Mouse (Mus musculus): ENCODE measurements around the gene Plcl2. TPM values are rescaled to one million over a fixed set of nuclear protein-coding genes. Genes with fewer than 3 reads are reported as not detected.
"Not testable (repeated sequence)": the region's sequence is repeated elsewhere in the genome, so short reads cannot be mapped to it uniquely, and the experiment has no call there.

Gene Plcl2
- polyA plus RNA-seq, 1 experiment from 2014 or later = 3.6 TPM

DNA sequence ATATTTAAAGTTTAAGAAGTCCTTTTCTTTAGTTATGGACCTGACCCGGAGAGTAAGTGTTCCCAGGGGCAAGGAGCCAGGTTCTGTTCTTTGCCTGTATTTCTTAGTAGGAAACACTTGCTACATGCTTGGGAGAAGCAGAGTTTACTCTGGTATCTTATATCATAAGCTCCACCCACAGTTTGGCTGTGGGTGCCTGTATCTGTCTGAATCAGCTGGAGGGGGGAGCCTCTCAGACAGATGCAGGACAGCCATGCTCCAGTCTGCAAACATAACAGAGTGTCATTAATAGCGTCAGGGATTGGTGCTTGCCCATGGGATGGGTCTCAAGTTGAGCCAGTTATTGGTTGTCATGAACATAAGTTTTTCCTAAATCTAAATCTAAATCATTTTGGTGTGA lies 42.9 kb downstream of the Plcl2 start:
- Histone ChIP-seq H3K4me1 (no peaks in the 10 kb centered on the region), H3K9ac (no peak overlapping the region), H3K36me3 (no peaks in the 10 kb centered on the region), H3K27ac (no peak overlapping the region), H3K9me3 (replicated peaks) (no peaks in the 10 kb centered on the region), H3K27me3 (no peaks in the 10 kb centered on the region), H3K4me2 (no peak overlapping the region), H3K4me3 (replicated peaks) (no peak overlapping the region)
- ATAC-seq (replicated peaks; ENCODE audit: low FRiP score) = no peak
- WGBS = 82% methylated on average over 2 of the region's 2 CpGs

DNA sequence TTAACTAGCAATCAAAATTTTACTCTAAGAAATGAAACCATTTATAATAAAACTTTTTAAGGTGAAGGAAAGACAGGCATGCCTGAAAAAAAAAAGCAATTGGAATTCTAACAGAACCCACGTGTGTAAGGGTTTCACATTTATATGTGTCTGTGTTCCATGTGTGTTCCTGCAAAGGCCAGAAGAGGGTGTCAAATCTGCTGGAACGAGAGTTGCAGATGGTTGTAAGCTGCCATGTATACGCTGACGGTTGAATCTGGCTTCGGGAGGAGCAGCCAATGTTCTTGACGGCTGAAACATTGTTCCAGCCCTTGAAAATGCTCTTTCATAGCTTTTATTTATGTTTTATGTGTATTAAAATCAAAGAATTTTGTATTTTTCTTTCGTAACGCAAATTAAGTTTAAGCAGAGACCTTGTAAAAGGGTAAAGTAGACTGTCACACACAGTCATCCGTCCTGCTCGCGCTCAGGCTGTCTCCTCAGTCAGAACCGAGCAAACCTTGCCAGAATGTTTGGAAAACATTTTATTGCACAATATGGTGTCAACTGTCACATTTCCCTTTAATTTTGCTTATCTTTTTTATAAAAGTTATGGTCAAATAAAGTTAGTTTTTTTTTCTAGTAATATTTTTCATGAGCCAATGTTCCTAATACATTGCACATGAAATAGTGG lies 48.5 kb downstream of the Plcl2 start:
- no peak overlapping the region for H3K4me3 ChIP-seq (replicated peaks)
- H3K4me1 ChIP-seq = no peaks in the 10 kb centered on the region
- no peak overlapping the region for H3K4me2 ChIP-seq
- no peaks in the 10 kb centered on the region for H3K36me3 ChIP-seq
- H3K27me3 ChIP-seq = no peaks in the 10 kb centered on the region
- WGBS = 80% methylated on average over 12 of the region's 12 CpGs
- H3K27ac ChIP-seq = no peak overlapping the region
- no peaks in the 10 kb centered on the region for H3K9me3 ChIP-seq (replicated peaks)
- no peak for ATAC-seq (replicated peaks; ENCODE audit: low FRiP score)
- H3K9ac ChIP-seq = no peak overlapping the region

DNA sequence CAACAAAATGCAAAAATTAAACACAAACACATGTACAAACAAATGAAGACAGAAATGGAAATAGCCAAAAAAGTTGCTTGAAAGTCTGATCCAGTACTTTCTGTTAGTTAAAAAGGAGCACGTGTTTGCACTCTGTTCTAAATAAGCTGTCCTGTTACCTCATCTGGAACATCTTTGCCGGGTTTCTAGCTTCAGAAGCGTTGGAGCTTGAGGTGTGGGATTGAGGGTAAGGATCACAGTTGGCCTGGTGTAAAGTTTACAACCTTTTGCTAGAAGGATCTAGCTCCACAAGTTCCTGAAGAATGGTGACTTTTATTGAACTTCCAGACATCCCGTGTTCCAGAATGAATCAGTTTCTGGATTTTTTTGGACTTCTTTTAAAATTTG lies 49.0 kb downstream of the Plcl2 start:
- Histone ChIP-seq H3K27me3 (no peaks in the 10 kb centered on the region), H3K4me3 (replicated peaks) (no peak overlapping the region), H3K4me2 (no peak overlapping the region), H3K4me1 (no peaks in the 10 kb centered on the region), H3K9me3 (replicated peaks) (no peaks in the 10 kb centered on the region), H3K27ac (no peak overlapping the region), H3K36me3 (no peaks in the 10 kb centered on the region), H3K9ac (no peak overlapping the region)
- ATAC-seq (replicated peaks; ENCODE audit: low FRiP score) = no peak
- WGBS = 45% methylated on average over 4 of the region's 4 CpGs

DNA sequence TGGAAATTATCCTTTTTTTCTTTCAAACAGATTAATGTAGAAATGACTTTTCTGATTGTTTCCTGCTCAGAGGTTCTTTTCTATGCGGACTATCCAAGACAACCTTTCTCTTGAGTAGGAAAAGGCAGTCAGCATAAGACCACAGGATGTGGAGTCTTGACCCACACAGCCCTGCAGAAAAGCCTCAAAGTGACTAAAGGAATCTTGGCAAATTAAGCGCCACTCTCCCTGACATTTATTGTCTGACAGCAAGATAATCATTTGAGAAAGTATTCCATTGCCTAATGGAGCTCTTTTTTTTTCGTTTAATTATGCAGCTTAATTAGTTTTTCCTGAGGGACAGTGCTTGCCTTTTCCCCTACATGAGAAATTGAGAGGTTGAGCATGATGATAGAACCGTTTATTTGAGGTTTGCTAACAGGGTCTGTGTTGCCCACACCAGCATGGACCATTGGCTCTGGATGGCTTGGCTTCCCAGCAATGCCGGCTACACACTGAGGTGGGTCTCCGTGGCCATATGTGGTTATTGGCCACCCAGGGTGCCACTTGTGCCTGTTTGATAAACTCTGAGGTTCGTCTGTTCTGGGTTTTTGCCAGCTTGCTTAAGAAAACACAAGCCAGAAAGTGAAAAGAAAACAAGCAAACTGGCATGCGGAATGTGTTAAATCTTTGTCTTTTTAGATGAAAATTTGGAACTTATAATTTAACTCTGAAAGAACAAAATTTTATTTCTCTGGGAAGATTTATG lies 56.3 kb downstream of the Plcl2 start:
- WGBS = 39% methylated on average over 8 of the region's 8 CpGs

DNA sequence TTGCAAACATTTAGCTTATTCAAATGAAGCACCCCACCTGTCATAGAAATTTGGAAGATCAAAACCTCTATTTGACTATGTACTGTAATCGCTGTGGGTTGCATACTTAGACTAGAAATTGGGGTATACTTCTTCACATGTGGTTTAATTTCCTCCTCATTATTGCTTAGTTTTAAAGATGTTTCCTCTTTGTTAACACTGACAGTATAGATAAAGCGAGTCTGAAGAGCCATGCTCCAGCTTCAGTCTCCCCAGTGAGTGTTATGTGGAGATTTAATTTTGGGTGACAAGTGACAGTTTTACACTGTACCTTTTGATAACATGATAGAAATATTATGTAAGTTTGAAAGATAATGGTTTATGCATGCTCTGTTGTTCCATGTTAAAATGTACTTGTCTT lies 59.6 kb downstream of the Plcl2 start:
- no peaks in the 10 kb centered on the region for H3K9me3 ChIP-seq (replicated peaks)
- peaks cover 6% of the 10 kb centered on the region; the same call in 1 of the 2 replicates for H3K4me1 ChIP-seq
- no peak overlapping the region for H3K27ac ChIP-seq
- H3K4me3 ChIP-seq (replicated peaks) = no peak overlapping the region
- H3K36me3 ChIP-seq = no peaks in the 10 kb centered on the region
- no peak overlapping the region for H3K9ac ChIP-seq
- no peak for ATAC-seq (replicated peaks; ENCODE audit: low FRiP score)
- no peak overlapping the region for H3K4me2 ChIP-seq
- 72% methylated on average over 2 of the region's 2 CpGs for WGBS
- no peaks in the 10 kb centered on the region for H3K27me3 ChIP-seq

More for the DNA sequence above, 56.3 kb downstream of the Plcl2 start:
- no peak overlapping the region for H3K9ac ChIP-seq
- no peak for ATAC-seq (replicated peaks; ENCODE audit: low FRiP score)
- H3K4me1 ChIP-seq = peaks cover 6% of the 10 kb centered on the region; the same call in 1 of the 2 replicates
- no peak overlapping the region for H3K4me2 ChIP-seq
- no peak overlapping the region for H3K4me3 ChIP-seq (replicated peaks)
- H3K27ac ChIP-seq = no peak overlapping the region
- no peaks in the 10 kb centered on the region for H3K9me3 ChIP-seq (replicated peaks)
- H3K27me3 ChIP-seq = no peaks in the 10 kb centered on the region
- no peaks in the 10 kb centered on the region for H3K36me3 ChIP-seq

DNA sequence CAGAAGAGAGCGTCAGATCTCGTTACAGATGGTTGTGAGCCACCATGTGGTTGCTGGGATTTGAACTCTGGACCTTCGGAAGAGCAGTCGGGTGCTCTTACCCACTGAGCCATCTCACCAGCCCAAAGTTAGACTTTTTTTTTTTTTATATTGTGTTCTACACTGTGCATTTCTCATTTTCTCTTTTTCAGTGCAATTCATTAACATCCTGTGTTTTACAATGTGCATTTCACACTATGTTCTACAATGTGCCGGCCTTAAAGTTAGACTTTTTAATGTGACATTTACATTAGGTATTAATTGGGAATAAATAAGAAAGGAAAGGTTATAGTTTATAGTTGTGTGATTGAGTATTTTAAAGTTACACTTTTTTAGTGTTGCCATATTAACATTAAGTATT lies 61.0 kb downstream of the Plcl2 start:
- H3K27me3 ChIP-seq; H3K9ac ChIP-seq; H3K9me3 ChIP-seq (replicated peaks); H3K4me2 ChIP-seq; H3K36me3 ChIP-seq; H3K27ac ChIP-seq; ATAC-seq (replicated peaks; ENCODE audit: low FRiP score); H3K4me3 ChIP-seq (replicated peaks); H3K4me1 ChIP-seq: not testable (repeated sequence)
- WGBS = 91% methylated on average over 5 of the region's 5 CpGs

DNA sequence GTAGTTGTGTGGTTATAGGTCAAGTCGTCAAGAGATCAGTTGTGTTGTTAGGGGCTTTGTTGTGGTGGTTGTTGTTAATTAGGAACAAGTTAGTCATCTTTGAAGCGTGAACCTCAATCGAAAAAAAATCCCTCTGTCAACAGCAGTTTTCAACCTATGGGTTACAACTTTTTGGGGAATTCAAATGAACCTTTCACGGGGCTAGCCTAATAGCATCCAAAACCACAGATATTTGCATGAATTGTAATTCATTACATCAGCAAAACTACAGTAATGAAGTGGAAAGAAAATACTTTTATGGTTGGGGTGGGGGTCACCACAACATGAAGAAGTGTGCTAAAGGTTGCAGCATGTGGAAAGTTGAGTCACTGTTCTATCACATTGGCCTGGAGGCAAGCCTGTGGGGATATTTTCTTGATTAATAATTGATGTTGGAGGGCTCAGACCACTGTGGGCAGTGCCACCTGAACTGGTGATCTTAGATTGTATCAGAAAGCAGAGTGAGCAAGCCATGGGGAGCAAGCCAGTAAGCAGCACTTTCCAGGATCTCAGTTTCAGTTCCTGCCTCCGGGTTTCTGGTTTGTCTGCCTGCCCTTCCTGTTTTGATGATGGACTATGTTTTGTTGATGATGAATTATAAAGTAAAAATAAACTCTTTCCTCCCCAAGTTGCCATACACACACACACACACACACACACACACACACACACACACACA lies 61.6 kb downstream of the Plcl2 start:
- Histone ChIP-seq H3K27me3 (no peaks in the 10 kb centered on the region), H3K4me1 (no peaks in the 10 kb centered on the region; the same call in 1 of the 2 replicates), H3K4me3 (replicated peaks) (no peak overlapping the region), H3K36me3 (no peaks in the 10 kb centered on the region), H3K9ac (no peak overlapping the region), H3K9me3 (replicated peaks) (no peaks in the 10 kb centered on the region), H3K4me2 (no peak overlapping the region), H3K27ac (no peak overlapping the region)
- whole genome bisulfite sequencing = 75% methylated on average over 5 of the region's 5 CpGs
- no peak for ATAC-seq (replicated peaks; ENCODE audit: low FRiP score)

DNA sequence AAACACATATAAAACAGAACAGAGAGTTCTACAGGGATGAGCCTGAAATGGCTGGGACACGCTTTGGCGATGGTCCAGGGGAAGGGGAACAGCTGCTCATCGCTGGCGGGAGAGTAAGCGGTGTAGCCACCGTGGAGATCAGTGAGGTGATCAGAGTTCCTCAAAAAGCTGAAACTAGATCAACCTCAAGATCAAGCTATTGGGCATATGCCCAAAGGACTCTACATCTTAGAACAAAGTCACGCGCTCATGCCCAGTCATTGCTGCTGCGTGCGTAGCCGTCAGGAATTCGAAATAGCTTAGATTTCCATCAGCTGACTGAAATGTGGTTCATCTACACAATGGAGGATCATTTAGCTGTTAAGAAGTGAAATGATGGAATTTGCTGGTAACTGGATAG lies 65.0 kb downstream of the Plcl2 start:
- ATAC-seq (replicated peaks; ENCODE audit: low FRiP score) = no peak
- Histone ChIP-seq H3K27ac (no peak overlapping the region), H3K4me2 (no peak overlapping the region), H3K27me3 (no peaks in the 10 kb centered on the region), H3K9ac (no peak overlapping the region), H3K4me1 (no peaks in the 10 kb centered on the region), H3K9me3 (replicated peaks) (no peaks in the 10 kb centered on the region), H3K4me3 (replicated peaks) (no peak overlapping the region), H3K36me3 (no peaks in the 10 kb centered on the region)
- 90% methylated on average over 12 of the region's 12 CpGs for whole genome bisulfite sequencing

DNA sequence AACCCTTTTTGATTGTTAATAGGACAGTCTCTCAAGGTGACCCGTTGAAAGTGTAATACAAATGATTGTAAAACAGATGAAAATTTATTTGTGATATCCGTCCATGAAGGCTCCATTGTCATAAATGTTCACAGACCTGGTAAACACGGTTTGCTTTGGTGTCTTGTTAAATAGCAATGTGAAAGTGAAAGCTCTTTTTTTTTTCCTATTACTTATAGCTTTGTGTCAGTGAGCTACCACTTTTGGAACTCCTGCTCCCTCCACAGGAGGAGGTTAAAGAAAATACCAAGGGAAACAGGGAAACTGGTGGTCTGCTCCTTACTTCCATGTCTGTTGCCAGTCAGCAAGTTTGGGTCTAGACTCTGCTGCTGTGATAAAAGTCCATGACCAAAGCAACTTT lies 71.2 kb downstream of the Plcl2 start:
- no peaks in the 10 kb centered on the region for H3K27me3 ChIP-seq
- H3K4me3 ChIP-seq (replicated peaks) = no peak overlapping the region
- H3K27ac ChIP-seq = no peak overlapping the region
- H3K9ac ChIP-seq = no peak overlapping the region
- H3K9me3 ChIP-seq (replicated peaks) = no peaks in the 10 kb centered on the region
- no peaks in the 10 kb centered on the region for H3K36me3 ChIP-seq
- WGBS = 89% methylated on average over 3 of the region's 3 CpGs
- H3K4me1 ChIP-seq = no peaks in the 10 kb centered on the region
- H3K4me2 ChIP-seq = no peak overlapping the region
- no peak for ATAC-seq (replicated peaks; ENCODE audit: low FRiP score)

DNA sequence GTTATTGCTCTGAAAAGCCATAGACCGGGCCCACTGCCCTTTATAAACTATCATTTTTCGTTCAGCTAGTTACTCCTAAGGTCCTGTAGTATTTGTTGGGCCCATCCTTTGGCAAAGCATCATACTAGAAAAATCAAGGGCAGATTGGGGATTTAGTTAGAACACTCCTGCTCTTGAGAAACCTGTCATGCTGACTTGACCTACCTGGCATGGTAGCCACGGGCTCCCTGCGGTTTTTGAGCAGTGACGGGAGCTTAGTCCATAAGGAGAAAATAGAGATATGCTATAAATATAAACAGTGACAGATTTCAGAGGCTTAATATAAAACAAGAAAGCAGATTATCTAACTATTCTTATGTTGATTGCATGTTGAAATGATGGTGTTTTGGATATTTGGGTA lies 77.6 kb downstream of the Plcl2 start:
- Histone ChIP-seq H3K4me1 (no peaks in the 10 kb centered on the region), H3K4me2 (no peak overlapping the region), H3K27ac (no peak overlapping the region), H3K27me3 (no peaks in the 10 kb centered on the region), H3K9ac (no peak overlapping the region), H3K4me3 (replicated peaks) (no peak overlapping the region), H3K36me3 (no peaks in the 10 kb centered on the region), H3K9me3 (replicated peaks) (no peaks in the 10 kb centered on the region)
- WGBS = 90% methylated on average over 5 of the region's 5 CpGs
- ATAC-seq (replicated peaks; ENCODE audit: low FRiP score) = no peak

DNA sequence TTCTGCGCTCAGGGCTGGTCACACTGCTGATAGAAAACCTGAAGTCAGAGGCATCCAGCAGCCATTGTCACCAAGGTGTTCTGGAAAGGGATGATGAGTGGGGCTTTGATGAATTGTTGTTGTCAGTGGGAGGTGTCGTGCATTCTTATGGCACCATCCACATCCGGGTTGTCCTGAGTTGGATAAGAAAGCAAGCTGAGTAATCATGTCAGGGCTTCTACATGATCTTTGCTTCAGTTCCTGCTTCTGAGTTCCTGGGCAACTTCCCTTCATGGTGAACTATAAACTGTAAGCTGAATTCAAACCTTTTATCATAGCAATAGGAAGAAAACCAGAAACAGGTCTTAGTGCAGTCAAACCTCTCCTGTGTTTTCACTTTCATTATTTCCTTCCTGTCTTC lies 78.7 kb downstream of the Plcl2 start:
- Histone ChIP-seq H3K27ac (no peak overlapping the region), H3K36me3 (no peaks in the 10 kb centered on the region), H3K4me1 (no peaks in the 10 kb centered on the region), H3K4me3 (replicated peaks) (no peak overlapping the region), H3K9me3 (replicated peaks) (no peaks in the 10 kb centered on the region), H3K4me2 (no peak overlapping the region), H3K9ac (no peak overlapping the region), H3K27me3 (no peaks in the 10 kb centered on the region)
- WGBS = 66% methylated on average over 3 of the region's 3 CpGs
- no peak for ATAC-seq (replicated peaks; ENCODE audit: low FRiP score)

DNA sequence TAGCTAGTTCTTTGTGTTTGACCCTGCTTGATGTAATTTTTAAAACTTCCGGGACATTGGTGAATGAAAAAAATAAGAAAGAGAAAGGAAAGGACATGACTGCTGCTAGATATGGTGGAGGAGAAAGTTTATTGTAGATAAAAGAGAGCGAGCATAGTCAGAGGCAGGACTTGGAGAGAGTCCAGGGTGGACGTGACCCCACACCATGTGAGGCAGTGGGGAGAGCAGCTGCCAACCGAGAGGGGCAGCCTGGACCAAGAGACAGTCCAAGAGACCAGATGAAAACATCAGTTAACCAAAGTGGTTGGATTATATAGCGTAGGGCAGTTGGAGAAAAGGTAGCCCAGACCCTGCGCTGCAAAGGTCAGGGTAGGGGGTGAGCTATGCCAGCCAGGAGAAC lies 91.0 kb downstream of the Plcl2 start:
- no peaks in the 10 kb centered on the region for H3K27me3 ChIP-seq
- no peak overlapping the region for H3K27ac ChIP-seq
- no peaks in the 10 kb centered on the region for H3K36me3 ChIP-seq
- no peak for ATAC-seq (replicated peaks; ENCODE audit: low FRiP score)
- WGBS = 68% methylated on average over 6 of the region's 6 CpGs
- H3K4me3 ChIP-seq (replicated peaks) = no peak overlapping the region
- no peak overlapping the region for H3K9ac ChIP-seq
- no peaks in the 10 kb centered on the region for H3K9me3 ChIP-seq (replicated peaks)
- 0 out of 2 replicates have a peak, but pooled peaks cover 4% of the 10 kb centered on the region for H3K4me1 ChIP-seq
- H3K4me2 ChIP-seq = no peak overlapping the region

Data from kidney, embryonic 15.5 days (tissue).